Mouse (Mus musculus) MEL (cell line): ENCODE measurements around the gene Paqr9. TPM values are rescaled to one million over a fixed set of nuclear protein-coding genes. Genes with fewer than 3 reads are reported as not detected.

Source experiments
- DNase-seq: peaks from one replicate; pipeline ENCODE4 v3.0.0; 2011; ENCODE audit warnings: low read depth, low spot score
- H3K27ac ChIP-seq: 2 replicates; pipeline ENCODE4 v1.5.1; 2012; ENCODE audit warnings: low read depth, mild to moderate bottlenecking, control low read depth, low read length, moderate library complexity; ENCODE audit not compliant: control insufficient read depth
- H3K27me3 ChIP-seq, 2 experiments: fragments of 150-350 bp in 1 of 2; sonication (generic) in 1 of 2; 2 replicates each; pipeline ENCODE4 v1.6.1; 2012; ENCODE audit warnings: low read length in 2 of 2, mild to moderate bottlenecking in 2 of 2, improper control_type of control experiment in 1 of 2, moderate library complexity in 1 of 2; ENCODE audit not compliant: insufficient read depth in 2 of 2, control insufficient read depth in 1 of 2
- H3K36me3 ChIP-seq, 2 experiments: 2 replicates each; pipeline ENCODE4 v1.6.1; 2012 to 2014; ENCODE audit warnings: low read length in 2 of 2, improper control_type of control experiment in 1 of 2, inconsistent platforms in 1 of 2, mild to moderate bottlenecking in 1 of 2; ENCODE audit not compliant: insufficient read depth in 2 of 2, control insufficient read depth in 1 of 2
- H3K4me1 ChIP-seq, 2 experiments: fragments of 150-350 bp in 1 of 2; sonication (generic) in 1 of 2; 2 replicates each; pipeline ENCODE4 v1.6.1; 2012; ENCODE audit warnings: low read length in 2 of 2, improper control_type of control experiment in 1 of 2, mild to moderate bottlenecking in 1 of 2; ENCODE audit not compliant: insufficient read depth in 2 of 2, control insufficient read depth in 1 of 2
- H3K4me3 ChIP-seq, 2 experiments: fragments of 150-350 bp in 1 of 2; sonication (generic) in 1 of 2; 2 replicates each; pipeline ENCODE4 v1.5.1; 2012; ENCODE audit warnings: low read depth in 2 of 2, low read length in 2 of 2, mild to moderate bottlenecking in 2 of 2, moderate library complexity in 2 of 2, control low read depth in 1 of 2, improper control_type of control experiment in 1 of 2; ENCODE audit not compliant: control insufficient read depth in 1 of 2, insufficient read depth in 1 of 2
- H3K79me2 ChIP-seq: 2 replicates; pipeline ENCODE4 v1.6.1; 2012; ENCODE audit warnings: mild to moderate bottlenecking, low read length, moderate library complexity; ENCODE audit not compliant: control insufficient read depth, poor library complexity, insufficient read depth
- H3K9ac ChIP-seq: 2 replicates; pipeline ENCODE4 v1.6.1; 2012; ENCODE audit warnings: low read depth, mild to moderate bottlenecking, control low read depth, low read length, moderate library complexity; ENCODE audit not compliant: control insufficient read depth, poor library complexity, severe bottlenecking
- H3K9me3 ChIP-seq: fragments of 150-350 bp; sonication (generic); replicated peaks from 2 replicates; pipeline ENCODE4 v1.6.1; 2012; ENCODE audit warnings: mild to moderate bottlenecking, low read length, improper control_type of control experiment, moderate library complexity; ENCODE audit not compliant: insufficient read depth
- BHLHE40 ChIP-seq: IDR thresholded peaks from 2 replicates; pipeline ENCODE4 v1.6.1; 2012; ENCODE audit warnings: low read depth, mild to moderate bottlenecking, inconsistent platforms, low read length, improper control_type of control experiment, borderline replicate concordance
- CTCF ChIP-seq, 3 experiments: IDR thresholded peaks in 2 of 3; conservative IDR thresholded peaks in 1 of 3; 2 replicates each; pipeline ENCODE4 v1.5.1; 2011 to 2012; ENCODE audit warnings: low read length in 3 of 3, low read depth in 2 of 3, mild to moderate bottlenecking in 2 of 3, improper control_type of control experiment in 1 of 3, inconsistent platforms in 1 of 3, mixed read lengths in 1 of 3, moderate library complexity in 1 of 3; ENCODE audit not compliant: control insufficient read depth in 1 of 3, insufficient read depth in 1 of 3, poor library complexity in 1 of 3, severe bottlenecking in 1 of 3
- E2F4 ChIP-seq: IDR thresholded peaks from 2 replicates; pipeline ENCODE4 v1.6.1; 2011; ENCODE audit warnings: low read depth, low read length, improper control_type of control experiment, borderline replicate concordance
- EP300 ChIP-seq, 2 experiments: IDR thresholded peaks; 2 replicates each; pipeline ENCODE4 v1.6.1; 2011; ENCODE audit warnings: improper control_type of control experiment in 2 of 2, low read length in 2 of 2, low read depth in 1 of 2, mild to moderate bottlenecking in 1 of 2
- GATA1 ChIP-seq: IDR thresholded peaks from 2 replicates; pipeline ENCODE4 v1.6.1; 2011; ENCODE audit warnings: low read depth, low read length, improper control_type of control experiment
- HCFC1 ChIP-seq: IDR thresholded peaks from 2 replicates; pipeline ENCODE4 v1.6.1; 2012; ENCODE audit warnings: low read depth, mild to moderate bottlenecking, inconsistent platforms, low read length, improper control_type of control experiment, moderate library complexity
- KAT2A ChIP-seq: conservative IDR thresholded peaks from 2 replicates; pipeline ENCODE4 v1.6.1; 2012; ENCODE audit warnings: low read depth, low read length, improper control_type of control experiment, inconsistent platforms
- MAX ChIP-seq: IDR thresholded peaks from 2 replicates; pipeline ENCODE4 v1.6.1; 2011; ENCODE audit warnings: low read length, improper control_type of control experiment
- MXI1 ChIP-seq: IDR thresholded peaks from 2 replicates; pipeline ENCODE4 v1.6.1; 2011; ENCODE audit warnings: mild to moderate bottlenecking, low read depth, low read length, improper control_type of control experiment
- MYC ChIP-seq: IDR thresholded peaks from 2 replicates; pipeline ENCODE4 v1.6.1; 2011; ENCODE audit warnings: low read depth, mild to moderate bottlenecking, low read length, improper control_type of control experiment, moderate library complexity
- NELFE ChIP-seq: IDR thresholded peaks from 2 replicates; pipeline ENCODE4 v1.6.1; 2011; ENCODE audit warnings: low read depth, low read length, improper control_type of control experiment
- NRF1 ChIP-seq: IDR thresholded peaks from 2 replicates; pipeline ENCODE4 v1.6.1; 2014; ENCODE audit warnings: low read depth, mild to moderate bottlenecking, inconsistent platforms, low read length, improper control_type of control experiment, moderate library complexity; ENCODE audit not compliant: poor library complexity, insufficient read depth, severe bottlenecking
- POLR2A ChIP-seq, 2 experiments: IDR thresholded peaks; 2 replicates each; pipeline ENCODE4 v1.6.1; 2011 to 2012; ENCODE audit warnings: low read length in 2 of 2, mild to moderate bottlenecking in 2 of 2, control low read depth in 1 of 2, improper control_type of control experiment in 1 of 2, low read depth in 1 of 2, moderate library complexity in 1 of 2; ENCODE audit not compliant: control insufficient read depth in 1 of 2, insufficient read depth in 1 of 2, poor library complexity in 1 of 2
- POLR2AphosphoS5 ChIP-seq: IDR thresholded peaks from 2 replicates; pipeline ENCODE4 v1.6.1; 2012; ENCODE audit warnings: low read depth, borderline replicate concordance, mild to moderate bottlenecking, inconsistent platforms, low read length, moderate library complexity, mixed read lengths
- SIN3A ChIP-seq: IDR thresholded peaks from 2 replicates; pipeline ENCODE4 v1.6.1; 2012; ENCODE audit warnings: low read length, improper control_type of control experiment, inconsistent platforms
- TBP ChIP-seq: IDR thresholded peaks from 2 replicates; pipeline ENCODE4 v1.8.0; 2011; ENCODE audit warnings: low read depth, low read length, improper control_type of control experiment
- USF1 ChIP-seq: IDR thresholded peaks from 2 replicates; pipeline ENCODE4 v1.6.1; 2014; ENCODE audit warnings: low read depth, mild to moderate bottlenecking, inconsistent platforms, low read length, improper control_type of control experiment, moderate library complexity
- ZMIZ1 ChIP-seq: IDR thresholded peaks from 2 replicates; pipeline ENCODE4 v1.6.1; 2012; ENCODE audit warnings: low read depth, mild to moderate bottlenecking, inconsistent platforms, low read length, improper control_type of control experiment, moderate library complexity
- polyA plus RNA-seq, 2 experiments: library from polyadenylated mRNA; stranded (reverse) in 1 of 2; unstranded in 1 of 2; fragments of >175 nt in 1 of 2; fragments of >200 nt in 1 of 2; gene quantifications; 2 replicates each; pipeline versions ENCODE4 v1.2.1 to v1.2.4; 2012; ENCODE audit warnings: low replicate concordance in 2 of 2, low read depth in 1 of 2; ENCODE audit not compliant: insufficient read length in 2 of 2, insufficient read depth in 1 of 2, missing spikeins in 1 of 2
- total RNA-seq: library from RNA; depleted of rRNA; stranded (reverse); fragments of 300-350 nt; gene quantifications from 2 replicates; pipeline ENCODE4 v1.2.3, GENCODE M21; 2012

Gene Paqr9
- total and polyA plus RNA-seq, 3 experiments, result 18.0 to 46.0 (median 24.8) TPM

GRCm38 (mm10) chr9:95559936-95560735 lies 679 bp downstream of the Paqr9 start:
- TF ChIP-seq ZMIZ1, result 0 out of 2 replicates have a peak, but pooled peaks have one; percentile 30
- TF ChIP-seq CTCF (IDR thresholded peaks at IDR 0.05 in 2 of 3, conservative IDR thresholded peaks at IDR 0.05 in 1 of 3; ENCODE audit: control insufficient read depth in 1 of 3, insufficient read depth in 1 of 3, low read depth in 2 of 3, low read length in 3 of 3, poor library complexity in 1 of 3, severe bottlenecking in 1 of 3), result 0 out of 6 replicates have a peak, but pooled peaks of 1 of the 3 experiments have one; percentile 2
- peak; percentile 33; the same call in 1 of the 2 replicates for TF ChIP-seq HCFC1
- TF ChIP-seq SIN3A, result 0 out of 2 replicates have a peak, but pooled peaks have one; percentile 24
- TF ChIP-seq MYC, result peak; percentile 93
- TF ChIP-seq MXI1, result peak; percentile 92
- TF ChIP-seq USF1, result peak; percentile 79
- TF ChIP-seq BHLHE40, result no peak
- TF ChIP-seq NRF1, result peak; percentile 83
- peak; percentile 98 for TF ChIP-seq MAX
- TF ChIP-seq GATA1, result no peak
- TF ChIP-seq POLR2A (IDR thresholded peaks at IDR 0.05; ENCODE audit: control insufficient read depth in 1 of 2, insufficient read depth in 1 of 2, low read depth in 1 of 2, low read length in 2 of 2, poor library complexity in 1 of 2), result peak; percentile 42 to 54; a peak in 2 of 4 replicates
- no peak for TF ChIP-seq EP300 (IDR thresholded peaks at IDR 0.05; ENCODE audit: low read depth in 1 of 2, low read length in 2 of 2)
- TF ChIP-seq POLR2AphosphoS5, result no peak
- no peak for TF ChIP-seq NELFE
- TF ChIP-seq TBP, result no peak
- H3K9ac ChIP-seq, result peak overlapping the region; percentile 88
- no peaks in the 10 kb centered on the region for H3K9me3 ChIP-seq
- peaks cover 2 to 54% of the 10 kb centered on the region in 2 experiments; a peak in 3 of 4 replicates for H3K36me3 ChIP-seq
- peak overlapping the region; percentile 58 for H3K27ac ChIP-seq
- peaks cover 58% of the 10 kb centered on the region for H3K79me2 ChIP-seq
- peak overlapping the region; percentile 54 to 72 for H3K4me3 ChIP-seq
- no peaks in the 10 kb centered on the region for H3K27me3 ChIP-seq
- peaks cover 16 to 38% of the 10 kb centered on the region in 2 experiments for H3K4me1 ChIP-seq
- DNase-seq, result peak; percentile 83

GRCm38 (mm10) chr9:95564047-95564446 lies 4.6 kb downstream of the Paqr9 start:
- H3K27ac ChIP-seq, result no peak overlapping the region
- peak; percentile 12 for DNase-seq
- peaks cover 5 to 21% of the 10 kb centered on the region in 2 experiments; a peak in 3 of 4 replicates for H3K36me3 ChIP-seq
- no peaks in the 10 kb centered on the region for H3K9me3 ChIP-seq
- TF ChIP-seq HCFC1 (no peak), GATA1 (peak; percentile 38; the same call in 1 of the 2 replicates), ZMIZ1 (no peak), E2F4 (no peak), KAT2A (no peak)
- no peak overlapping the region for H3K9ac ChIP-seq
- H3K27me3 ChIP-seq, result no peaks in the 10 kb centered on the region
- peaks cover 6 to 10% of the 10 kb centered on the region in 2 experiments; a peak in 3 of 4 replicates for H3K4me1 ChIP-seq
- H3K79me2 ChIP-seq, result peaks cover 60% of the 10 kb centered on the region
- no peak overlapping the region for H3K4me3 ChIP-seq
